Mouse (Mus musculus): ENCODE data around the gene Cinp.

GRCm38 (mm10) chr12:110837850-110838249 lies 51.1 kb downstream of the Cinp start:
- no peak for TF ChIP-seq POLR2A (IDR thresholded peaks at IDR 0.05; ENCODE audit: extremely low read depth, insufficient read depth, low read length)
- TF ChIP-seq CTCF (IDR thresholded peaks at IDR 0.05; ENCODE audit: extremely low read depth, insufficient read depth, low read length), result no peak
